Mouse (Mus musculus) MEL (cell line): Measurements from ENCODE around the gene Asb17. TPM values are rescaled to one million over a fixed set of nuclear protein-coding genes. Genes with fewer than 3 reads are reported as not detected.
A peak's percentile ranks its signal among the peaks of the same experiment; 100 is the strongest.

Experiments used
- DNase-seq: peaks from one replicate; pipeline ENCODE4 v3.0.0; 2011; ENCODE audit warnings: low read depth, low spot score
- H3K27ac ChIP-seq: 2 replicates; pipeline ENCODE4 v1.5.1; 2012; ENCODE audit warnings: low read depth, mild to moderate bottlenecking, control low read depth, low read length, moderate library complexity; ENCODE audit not compliant: control insufficient read depth
- H3K27me3 ChIP-seq, 2 experiments: fragments of 150-350 bp in 1 of 2; sonication (generic) in 1 of 2; 2 replicates each; pipeline ENCODE4 v1.6.1; 2012; ENCODE audit warnings: low read length in 2 of 2, mild to moderate bottlenecking in 2 of 2, improper control_type of control experiment in 1 of 2, moderate library complexity in 1 of 2; ENCODE audit not compliant: insufficient read depth in 2 of 2, control insufficient read depth in 1 of 2
- H3K36me3 ChIP-seq, 2 experiments: 2 replicates each; pipeline ENCODE4 v1.6.1; 2012 to 2014; ENCODE audit warnings: low read length in 2 of 2, improper control_type of control experiment in 1 of 2, inconsistent platforms in 1 of 2, mild to moderate bottlenecking in 1 of 2; ENCODE audit not compliant: insufficient read depth in 2 of 2, control insufficient read depth in 1 of 2
- H3K4me1 ChIP-seq, 2 experiments: fragments of 150-350 bp in 1 of 2; sonication (generic) in 1 of 2; 2 replicates each; pipeline ENCODE4 v1.6.1; 2012; ENCODE audit warnings: low read length in 2 of 2, improper control_type of control experiment in 1 of 2, mild to moderate bottlenecking in 1 of 2; ENCODE audit not compliant: insufficient read depth in 2 of 2, control insufficient read depth in 1 of 2
- H3K4me3 ChIP-seq, 2 experiments: fragments of 150-350 bp in 1 of 2; sonication (generic) in 1 of 2; 2 replicates each; pipeline ENCODE4 v1.5.1; 2012; ENCODE audit warnings: low read depth in 2 of 2, low read length in 2 of 2, mild to moderate bottlenecking in 2 of 2, moderate library complexity in 2 of 2, control low read depth in 1 of 2, improper control_type of control experiment in 1 of 2; ENCODE audit not compliant: control insufficient read depth in 1 of 2, insufficient read depth in 1 of 2
- H3K79me2 ChIP-seq: 2 replicates; pipeline ENCODE4 v1.6.1; 2012; ENCODE audit warnings: mild to moderate bottlenecking, low read length, moderate library complexity; ENCODE audit not compliant: control insufficient read depth, poor library complexity, insufficient read depth
- H3K9ac ChIP-seq: 2 replicates; pipeline ENCODE4 v1.6.1; 2012; ENCODE audit warnings: low read depth, mild to moderate bottlenecking, control low read depth, low read length, moderate library complexity; ENCODE audit not compliant: control insufficient read depth, poor library complexity, severe bottlenecking
- H3K9me3 ChIP-seq: fragments of 150-350 bp; sonication (generic); replicated peaks from 2 replicates; pipeline ENCODE4 v1.6.1; 2012; ENCODE audit warnings: mild to moderate bottlenecking, low read length, improper control_type of control experiment, moderate library complexity; ENCODE audit not compliant: insufficient read depth
- BHLHE40 ChIP-seq: IDR thresholded peaks from 2 replicates; pipeline ENCODE4 v1.6.1; 2012; ENCODE audit warnings: low read depth, mild to moderate bottlenecking, inconsistent platforms, low read length, improper control_type of control experiment, borderline replicate concordance
- CHD1 ChIP-seq: IDR thresholded peaks from 2 replicates; pipeline ENCODE4 v1.6.1; 2012; ENCODE audit warnings: low read depth, mild to moderate bottlenecking, inconsistent platforms, low read length, improper control_type of control experiment
- ELF1 ChIP-seq: IDR thresholded peaks from 2 replicates; pipeline ENCODE4 v1.6.1; 2014; ENCODE audit warnings: low read depth, mild to moderate bottlenecking, inconsistent platforms, low read length, improper control_type of control experiment, moderate library complexity
- EP300 ChIP-seq, 2 experiments: IDR thresholded peaks; 2 replicates each; pipeline ENCODE4 v1.6.1; 2011; ENCODE audit warnings: improper control_type of control experiment in 2 of 2, low read length in 2 of 2, low read depth in 1 of 2, mild to moderate bottlenecking in 1 of 2
- ETS1 ChIP-seq: IDR thresholded peaks from 2 replicates; pipeline ENCODE4 v1.6.1; 2012; ENCODE audit warnings: low read depth, mild to moderate bottlenecking, inconsistent platforms, low read length, improper control_type of control experiment, moderate library complexity
- GATA1 ChIP-seq: IDR thresholded peaks from 2 replicates; pipeline ENCODE4 v1.6.1; 2011; ENCODE audit warnings: low read depth, low read length, improper control_type of control experiment
- HCFC1 ChIP-seq: IDR thresholded peaks from 2 replicates; pipeline ENCODE4 v1.6.1; 2012; ENCODE audit warnings: low read depth, mild to moderate bottlenecking, inconsistent platforms, low read length, improper control_type of control experiment, moderate library complexity
- KAT2A ChIP-seq: conservative IDR thresholded peaks from 2 replicates; pipeline ENCODE4 v1.6.1; 2012; ENCODE audit warnings: low read depth, low read length, improper control_type of control experiment, inconsistent platforms
- MYC ChIP-seq: IDR thresholded peaks from 2 replicates; pipeline ENCODE4 v1.6.1; 2011; ENCODE audit warnings: low read depth, mild to moderate bottlenecking, low read length, improper control_type of control experiment, moderate library complexity
- POLR2A ChIP-seq, 2 experiments: IDR thresholded peaks; 2 replicates each; pipeline ENCODE4 v1.6.1; 2011 to 2012; ENCODE audit warnings: low read length in 2 of 2, mild to moderate bottlenecking in 2 of 2, control low read depth in 1 of 2, improper control_type of control experiment in 1 of 2, low read depth in 1 of 2, moderate library complexity in 1 of 2; ENCODE audit not compliant: control insufficient read depth in 1 of 2, insufficient read depth in 1 of 2, poor library complexity in 1 of 2
- POLR2AphosphoS5 ChIP-seq: IDR thresholded peaks from 2 replicates; pipeline ENCODE4 v1.6.1; 2012; ENCODE audit warnings: low read depth, borderline replicate concordance, mild to moderate bottlenecking, inconsistent platforms, low read length, moderate library complexity, mixed read lengths
- SIN3A ChIP-seq: IDR thresholded peaks from 2 replicates; pipeline ENCODE4 v1.6.1; 2012; ENCODE audit warnings: low read length, improper control_type of control experiment, inconsistent platforms
- TBP ChIP-seq: IDR thresholded peaks from 2 replicates; pipeline ENCODE4 v1.8.0; 2011; ENCODE audit warnings: low read depth, low read length, improper control_type of control experiment
- USF1 ChIP-seq: IDR thresholded peaks from 2 replicates; pipeline ENCODE4 v1.6.1; 2014; ENCODE audit warnings: low read depth, mild to moderate bottlenecking, inconsistent platforms, low read length, improper control_type of control experiment, moderate library complexity
- ZKSCAN1 ChIP-seq: IDR thresholded peaks from 2 replicates; pipeline ENCODE4 v1.6.1; 2012; ENCODE audit warnings: low read depth, mild to moderate bottlenecking, inconsistent platforms, low read length, improper control_type of control experiment, moderate library complexity
- polyA plus RNA-seq, 2 experiments: library from polyadenylated mRNA; stranded (reverse) in 1 of 2; unstranded in 1 of 2; fragments of >175 nt in 1 of 2; fragments of >200 nt in 1 of 2; gene quantifications; 2 replicates each; pipeline versions ENCODE4 v1.2.1 to v1.2.4; 2012; ENCODE audit warnings: low replicate concordance in 2 of 2, low read depth in 1 of 2; ENCODE audit not compliant: insufficient read length in 2 of 2, insufficient read depth in 1 of 2, missing spikeins in 1 of 2
- total RNA-seq: library from RNA; depleted of rRNA; stranded (reverse); fragments of 300-350 nt; gene quantifications from 2 replicates; pipeline ENCODE4 v1.2.3, GENCODE M21; 2012; rRNA removed

The Asb17 gene
- total RNA-seq: 9.0 and 9.7 TPM in 2 replicates
- 1 to 10 TPM in 1 of 2 experiments, not detected in 1; 5.7 TPM for polyA plus RNA-seq

DNA sequence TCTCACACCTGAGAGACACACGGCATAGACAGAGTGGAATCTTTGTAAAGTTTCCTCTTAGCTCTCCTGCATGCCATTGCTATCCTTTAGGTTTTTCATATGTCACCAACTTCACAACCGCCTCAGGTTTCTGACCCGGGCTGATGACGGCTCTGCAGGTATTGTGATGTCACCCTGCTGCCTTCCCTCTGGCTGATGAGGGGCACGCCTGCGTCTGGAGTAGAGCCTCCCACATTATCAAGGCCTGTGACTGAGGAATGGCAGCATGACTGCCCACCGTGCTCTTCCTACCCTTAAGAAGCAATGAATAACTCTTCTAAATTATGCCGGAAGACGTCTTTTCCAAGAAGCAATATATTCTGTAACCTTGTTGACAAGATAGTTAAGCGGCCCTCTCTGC, at the start of gene Asb17:
Gene Asb17 (plus strand): TSS at position 180 of the 400 bp plus-strand sequence.
- no peaks in the 10 kb centered on the region for H3K9me3 ChIP-seq
- no peak within 1 kb of the TSS for H3K9ac ChIP-seq
- H3K4me3 ChIP-seq: no peak within 1 kb of the TSS
- H3K79me2 ChIP-seq: no peaks in the 10 kb centered on the region
- H3K27me3 ChIP-seq: no peaks in the 10 kb centered on the region
- no peak for DNase-seq
- H3K4me1 ChIP-seq: peaks cover 32 to 38% of the 10 kb centered on the region in 2 experiments
- TF ChIP-seq ZKSCAN1 (no peak), ELF1 (no peak), CHD1 (no peak), ETS1 (no peak), POLR2AphosphoS5 (no peak), GATA1 (no peak), TBP (no peak)
- H3K27ac ChIP-seq: peak within 1 kb of the TSS; percentile 98
- H3K36me3 ChIP-seq: peaks cover 0 to 39% of the 10 kb centered on the region in 2 experiments; a peak in 2 of 4 replicates

DNA sequence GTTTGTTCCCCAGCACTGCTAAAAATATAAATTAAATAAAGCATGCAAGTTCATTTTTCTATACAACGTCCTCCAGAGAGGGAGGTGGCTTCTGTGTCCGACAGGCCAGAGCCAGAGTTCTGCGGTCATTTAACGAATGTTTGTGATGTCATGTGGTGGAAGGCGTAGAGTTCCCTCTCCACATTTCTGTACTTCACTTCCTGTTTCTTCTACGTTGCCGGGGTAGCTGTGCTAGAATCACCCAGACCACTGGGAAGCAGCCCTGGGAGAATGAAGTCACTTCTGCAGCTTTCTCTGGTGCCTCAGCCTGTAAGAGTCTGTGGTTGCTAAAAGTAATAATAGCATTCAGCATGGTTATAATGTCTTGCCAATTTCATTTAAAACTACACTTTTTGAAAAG, 46.4 kb upstream of the Asb17 start:
- peak overlapping the region; percentile 9; the same call in 1 of the 2 replicates for H3K9ac ChIP-seq
- H3K27ac ChIP-seq: peak overlapping the region; percentile 84
- peak; percentile 80 for DNase-seq
- no peaks in the 10 kb centered on the region for H3K27me3 ChIP-seq
- H3K9me3 ChIP-seq: no peaks in the 10 kb centered on the region
- no peaks in the 10 kb centered on the region for H3K79me2 ChIP-seq
- H3K4me3 ChIP-seq: no peak overlapping the region
- peaks cover 39 to 68% of the 10 kb centered on the region in 2 experiments for H3K4me1 ChIP-seq
- TF ChIP-seq POLR2A (IDR thresholded peaks at IDR 0.05; ENCODE audit: control insufficient read depth in 1 of 2, insufficient read depth in 1 of 2, low read depth in 1 of 2, low read length in 2 of 2, poor library complexity in 1 of 2): peak in 1 of 2 experiments; percentile 32; a peak in 1 of 4 replicates
- TF ChIP-seq USF1: peak; percentile 52
- peak; percentile 80 for TF ChIP-seq ETS1
- no peak for TF ChIP-seq BHLHE40
- peak; percentile 51; the same call in 1 of the 2 replicates for TF ChIP-seq SIN3A
- peak; percentile 74 for TF ChIP-seq ELF1
- TF ChIP-seq TBP: peak; percentile 59; the same call in 1 of the 2 replicates
- TF ChIP-seq KAT2A: no peak
- TF ChIP-seq MYC: peak; percentile 59; the same call in 1 of the 2 replicates
- TF ChIP-seq EP300 (IDR thresholded peaks at IDR 0.05; ENCODE audit: low read depth in 1 of 2, low read length in 2 of 2): 0 out of 4 replicates have a peak, but pooled peaks of 1 of the 2 experiments have one; percentile 36
- TF ChIP-seq HCFC1: 0 out of 2 replicates have a peak, but pooled peaks have one; percentile 6
- H3K36me3 ChIP-seq: peaks cover 0 to 59% of the 10 kb centered on the region in 2 experiments; a peak in 2 of 4 replicates
